Mouse (Mus musculus) forebrain, embryonic 16.5 days (tissue): ENCODE measurements around the gene Kif26b. TPM values are rescaled to one million over a fixed set of nuclear protein-coding genes. Genes with fewer than 3 reads are reported as not detected.

Experiments
- ATAC-seq: fragments of 200-750 bp; cut with Nextera tagmentation; 2 replicates; pipeline ENCODE4 v1.8.0; 2017; ENCODE audit warnings: mild to moderate bottlenecking, moderate library complexity
- H3K27ac ChIP-seq: fragments of 300-500 bp; sonication (generic); 2 replicates; pipeline ENCODE4 v1.5.1; 2014; ENCODE audit warnings: low read length, control low read depth
- H3K27me3 ChIP-seq: fragments of 300-500 bp; sonication (generic); replicated peaks from 2 replicates; pipeline ENCODE4 v1.6.1; 2014; ENCODE audit warnings: low read length; ENCODE audit not compliant: control insufficient read depth, insufficient read depth
- H3K36me3 ChIP-seq: fragments of 300-500 bp; sonication (generic); 2 replicates; pipeline ENCODE4 v1.6.1; 2014; ENCODE audit not compliant: control insufficient read depth, insufficient read depth
- H3K4me1 ChIP-seq: fragments of 300-500 bp; sonication (generic); replicated peaks from 2 replicates; pipeline ENCODE4 v1.6.1; 2014; ENCODE audit warnings: low read length; ENCODE audit not compliant: control insufficient read depth, insufficient read depth
- H3K4me2 ChIP-seq: fragments of 300-500 bp; sonication (generic); 2 replicates; pipeline ENCODE4 v1.6.1; 2014; ENCODE audit warnings: mild to moderate bottlenecking, low read length, control low read depth
- H3K4me3 ChIP-seq: fragments of 300-500 bp; sonication (generic); replicated peaks from 2 replicates; pipeline ENCODE4 v1.5.1; 2014; ENCODE audit warnings: mild to moderate bottlenecking, low read length, control low read depth
- H3K9ac ChIP-seq: fragments of 300-500 bp; sonication (generic); replicated peaks from 2 replicates; pipeline ENCODE4 v1.6.1; 2014; ENCODE audit warnings: low read depth, low read length, control low read depth
- H3K9me3 ChIP-seq: fragments of 300-500 bp; sonication (generic); 2 replicates; pipeline ENCODE4 v1.6.1; 2016; ENCODE audit warnings: low read length; ENCODE audit not compliant: control insufficient read depth
- WGBS: fragments of 180-500 bp; shearing (Covaris S2); extraction: QIAGEN DNeasy Blood & Tissue Kit; methylation state at CpG from one replicate; pipeline ENCODE4 v1.1.7; 2014; 5-methylcytosine and 5-hydroxymethylcytosine counted together
- polyA plus RNA-seq: library from polyadenylated mRNA; unstranded; fragments of >200 nt; fragmentation: Nextera tagmentation; extraction: Ambion mirVana; gene quantifications from 2 replicates; pipeline ENCODE4 v1.2.1, GENCODE M21; 2015

Kif26b gene
- polyA plus RNA-seq, 1 experiment from 2014 or later: 5.3 TPM

- Histone ChIP-seq H3K9ac (no peak overlapping the region), H3K4me2 (no peak overlapping the region), H3K27ac (no peak overlapping the region), H3K36me3 (no peaks in the 10 kb centered on the region), H3K27me3 (no peaks in the 10 kb centered on the region), H3K4me3 (no peak overlapping the region), H3K4me1 (no peaks in the 10 kb centered on the region), H3K9me3 (no peaks in the 10 kb centered on the region)
- no peak for ATAC-seq
- WGBS: 95% methylated on average over 2 of the region's 2 CpGs
Measured at GRCm38 (mm10) chr1:178736931-178737330, 208.0 kb downstream of the Kif26b start.

DNA sequence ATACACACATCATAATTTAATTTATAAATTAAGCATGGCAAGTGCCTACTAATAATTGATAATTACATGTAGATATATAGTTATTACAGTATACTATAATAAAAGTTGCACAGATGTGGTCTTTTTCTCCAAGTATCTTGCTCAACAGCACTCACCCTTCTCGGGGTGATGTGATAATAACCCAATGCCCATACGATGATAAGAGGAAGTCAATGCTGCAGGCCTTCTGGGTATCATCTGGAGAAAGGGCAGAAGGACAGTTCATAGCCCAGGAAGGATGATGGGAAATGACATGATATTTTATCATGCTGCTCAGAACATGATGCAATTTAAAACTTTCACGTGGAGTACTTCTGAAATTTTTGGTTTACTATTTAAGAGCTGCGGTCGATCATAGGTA is 214.9 kb downstream of the Kif26b start:
- no peaks in the 10 kb centered on the region for H3K27me3 ChIP-seq
- 86% methylated on average over 5 of the region's 5 CpGs for WGBS
- H3K36me3 ChIP-seq: no peaks in the 10 kb centered on the region
- no peaks in the 10 kb centered on the region for H3K9me3 ChIP-seq
- H3K4me2 ChIP-seq: no peak overlapping the region
- H3K4me3 ChIP-seq: no peak overlapping the region
- ATAC-seq: no peak
- no peak overlapping the region for H3K9ac ChIP-seq
- no peak overlapping the region for H3K27ac ChIP-seq
- H3K4me1 ChIP-seq: peaks cover 11% of the 10 kb centered on the region

GRCm38 (mm10) chr1:178744526-178744925 is 215.6 kb downstream of the Kif26b start:
- H3K9ac ChIP-seq: no peak overlapping the region
- H3K4me3 ChIP-seq: no peak overlapping the region
- H3K4me2 ChIP-seq: no peak overlapping the region
- H3K27me3 ChIP-seq: no peaks in the 10 kb centered on the region
- no peaks in the 10 kb centered on the region for H3K36me3 ChIP-seq
- H3K4me1 ChIP-seq: peaks cover 11% of the 10 kb centered on the region
- ATAC-seq: no peak
- no peaks in the 10 kb centered on the region for H3K9me3 ChIP-seq
- WGBS: 61% methylated on average over 7 of the region's 7 CpGs
- no peak overlapping the region for H3K27ac ChIP-seq

- 46% methylated on average over 6 of the region's 6 CpGs for WGBS
- Histone ChIP-seq H3K27ac (no peak overlapping the region), H3K4me3 (no peak overlapping the region), H3K4me2 (no peak overlapping the region), H3K36me3 (no peaks in the 10 kb centered on the region), H3K27me3 (no peaks in the 10 kb centered on the region), H3K4me1 (peaks cover 11% of the 10 kb centered on the region), H3K9me3 (no peaks in the 10 kb centered on the region), H3K9ac (no peak overlapping the region)
- no peak for ATAC-seq
Measured at GRCm38 (mm10) chr1:178744961-178745360, 216.0 kb downstream of the Kif26b start.

GRCm38 (mm10) chr1:178745471-178745870 is 216.5 kb downstream of the Kif26b start:
- 62% methylated on average over 6 of the region's 6 CpGs for WGBS
- H3K9ac ChIP-seq: no peak overlapping the region
- no peaks in the 10 kb centered on the region for H3K27me3 ChIP-seq
- no peak for ATAC-seq
- no peak overlapping the region for H3K4me2 ChIP-seq
- H3K9me3 ChIP-seq: no peaks in the 10 kb centered on the region
- no peak overlapping the region for H3K27ac ChIP-seq
- H3K4me1 ChIP-seq: peaks cover 11% of the 10 kb centered on the region
- no peaks in the 10 kb centered on the region for H3K36me3 ChIP-seq
- H3K4me3 ChIP-seq: no peak overlapping the region

DNA sequence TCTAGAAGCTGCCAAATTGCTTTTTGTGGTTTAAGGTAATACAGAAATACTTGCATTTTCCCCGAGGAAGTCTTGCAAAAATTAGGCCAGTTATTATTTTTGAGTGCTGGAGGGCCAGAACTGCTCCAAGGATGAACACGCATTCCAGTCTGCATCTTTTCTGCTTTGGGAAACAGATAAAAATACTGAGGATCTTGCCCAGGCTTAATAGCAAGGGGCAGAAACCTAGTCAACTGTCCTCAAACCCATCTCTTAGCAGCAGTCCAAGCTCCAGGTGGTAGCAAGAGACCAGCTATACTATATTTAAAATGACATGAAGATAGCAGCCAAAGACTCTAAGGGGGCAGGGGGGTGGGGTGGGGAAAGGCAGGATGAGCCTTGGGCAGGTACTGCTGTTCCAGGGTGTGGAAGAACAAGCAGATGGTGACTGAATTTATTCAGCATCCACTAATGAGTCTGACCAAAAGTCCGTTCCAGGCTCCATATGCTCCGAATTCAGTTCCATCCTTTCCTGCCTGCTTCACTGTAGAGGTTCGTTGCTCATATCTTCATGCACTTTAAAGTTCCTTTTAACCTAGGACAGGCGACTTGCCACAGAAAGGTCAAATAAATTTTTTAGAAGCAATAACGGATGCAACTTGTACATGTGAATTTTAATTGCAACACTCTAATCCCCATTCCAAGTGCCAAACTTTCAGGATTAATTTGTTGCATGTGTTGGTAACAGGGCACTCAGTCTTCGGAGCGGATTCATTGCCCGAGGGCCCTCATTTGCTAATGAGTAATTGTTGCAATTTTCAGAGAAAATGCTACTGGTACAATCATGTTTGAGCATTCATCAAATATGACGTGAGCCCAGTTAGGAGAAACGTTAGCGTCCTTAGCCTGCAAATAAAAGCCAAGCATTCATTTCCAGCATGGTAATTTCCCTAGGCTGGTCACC is 218.6 kb downstream of the Kif26b start:
- WGBS: 48% methylated on average over 13 of the region's 13 CpGs
- no peak overlapping the region for H3K4me3 ChIP-seq
- no peaks in the 10 kb centered on the region for H3K36me3 ChIP-seq
- no peak overlapping the region for H3K4me2 ChIP-seq
- no peaks in the 10 kb centered on the region for H3K27me3 ChIP-seq
- H3K4me1 ChIP-seq: peaks cover 11% of the 10 kb centered on the region
- no peak overlapping the region for H3K9ac ChIP-seq
- peak; percentile 77 for ATAC-seq
- no peak overlapping the region for H3K27ac ChIP-seq
- H3K9me3 ChIP-seq: no peaks in the 10 kb centered on the region

DNA sequence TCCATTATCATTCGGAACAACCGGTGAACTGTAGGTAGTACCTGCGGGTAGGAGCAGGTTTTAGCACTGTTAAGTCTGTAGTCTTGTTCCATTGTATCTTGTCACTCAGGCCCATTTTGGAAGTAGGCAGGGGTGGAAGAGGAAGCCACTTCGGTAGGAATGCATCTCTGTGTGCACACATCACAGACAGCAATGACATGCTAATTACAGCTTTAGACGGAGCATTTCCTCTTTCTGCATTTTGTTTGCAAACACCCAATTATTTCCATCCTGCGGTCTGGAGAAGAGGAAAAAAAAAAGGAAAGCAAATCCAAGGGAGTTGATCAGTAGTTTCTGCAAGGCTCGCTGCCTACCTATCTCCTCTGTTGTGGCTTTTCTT is 219.3 kb downstream of the Kif26b start:
- Histone ChIP-seq H3K27me3 (no peaks in the 10 kb centered on the region), H3K36me3 (no peaks in the 10 kb centered on the region), H3K27ac (no peak overlapping the region), H3K4me2 (no peak overlapping the region), H3K4me1 (peaks cover 11% of the 10 kb centered on the region), H3K9me3 (no peaks in the 10 kb centered on the region), H3K4me3 (no peak overlapping the region), H3K9ac (no peak overlapping the region)
- ATAC-seq: peak; percentile 41
- 34% methylated on average over 7 of the region's 7 CpGs for WGBS

GRCm38 (mm10) chr1:178748617-178749016 is 219.7 kb downstream of the Kif26b start:
- WGBS: 100% methylated on average over 1 of the region's 1 CpGs
- no peaks in the 10 kb centered on the region for H3K36me3 ChIP-seq

DNA sequence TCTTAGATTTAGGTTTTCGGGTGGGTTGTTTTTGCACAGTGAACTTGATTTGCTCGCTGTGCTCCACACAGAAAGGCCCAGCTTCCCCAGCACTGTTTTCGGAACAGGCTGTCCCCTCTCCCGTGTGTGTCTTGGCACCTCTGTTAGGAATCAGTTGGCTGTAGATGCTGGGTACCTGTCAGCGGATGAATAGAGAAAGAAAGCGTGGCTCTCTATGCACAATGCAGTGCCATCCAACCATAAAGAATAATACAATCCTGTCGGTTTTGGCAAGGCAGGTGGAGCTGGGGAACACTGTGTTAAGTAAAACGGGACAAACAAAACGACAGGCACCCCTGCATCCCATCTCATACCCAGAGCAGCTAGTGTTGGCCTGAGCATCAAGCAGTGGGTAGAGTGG is 220.9 kb downstream of the Kif26b start:
- WGBS: 63% methylated on average over 9 of the region's 9 CpGs
- no peak for ATAC-seq

More at GRCm38 (mm10) chr1:178748617-178749016, 219.7 kb downstream of the Kif26b start:
- Histone ChIP-seq H3K27me3 (no peaks in the 10 kb centered on the region), H3K4me2 (no peak overlapping the region), H3K9ac (no peak overlapping the region), H3K9me3 (no peaks in the 10 kb centered on the region), H3K4me3 (no peak overlapping the region), H3K4me1 (peaks cover 11% of the 10 kb centered on the region), H3K27ac (no peak overlapping the region)
- ATAC-seq: no peak

More for the DNA sequence above, 220.9 kb downstream of the Kif26b start:
- H3K27ac ChIP-seq: no peak overlapping the region
- no peak overlapping the region for H3K4me2 ChIP-seq
- no peak overlapping the region for H3K4me3 ChIP-seq
- no peaks in the 10 kb centered on the region for H3K36me3 ChIP-seq
- no peaks in the 10 kb centered on the region for H3K9me3 ChIP-seq
- H3K9ac ChIP-seq: no peak overlapping the region
- no peaks in the 10 kb centered on the region for H3K27me3 ChIP-seq
- peaks cover 11% of the 10 kb centered on the region for H3K4me1 ChIP-seq
